Mouse (Mus musculus) heart, adult 2 months (tissue): ENCODE data around the gene Fxr1.

Experiments used
- EP300 ChIP-seq: fragments of 200-500 bp; IDR thresholded peaks from 2 replicates; pipeline ENCODE4 v1.6.1; 2011; ENCODE audit warnings: low read depth, low read length, control low read depth; ENCODE audit not compliant: insufficient read depth
- POLR2A ChIP-seq: fragments of 200-500 bp; IDR thresholded peaks from 2 replicates; pipeline ENCODE4 v1.6.1; 2011; ENCODE audit warnings: mild to moderate bottlenecking, low read depth, low read length, control low read depth; ENCODE audit not compliant: insufficient read depth

GRCm38 (mm10) chr3:34076058-34076759 lies 56.5 kb downstream of the Fxr1 start:
- TF ChIP-seq POLR2A (no peak), EP300 (no peak)
